Mouse (Mus musculus) cortical plate, adult 2 months (tissue): ENCODE measurements around the gene Mast4. TPM values are rescaled to one million over a fixed set of nuclear protein-coding genes. Genes with fewer than 3 reads are reported as not detected.
A peak's percentile ranks its signal among the peaks of the same experiment; 100 is the strongest.
"Not testable (repeated sequence)": the region's sequence is repeated elsewhere in the genome, so short reads cannot be mapped to it uniquely, and the experiment has no call there.

Experiments used
- H3K27ac ChIP-seq: fragments of 200-500 bp; 2 replicates; pipeline ENCODE4 v1.5.1; 2012; ENCODE audit warnings: low read length, control low read depth, inconsistent platforms; ENCODE audit not compliant: insufficient read depth
- H3K4me1 ChIP-seq: fragments of 200-500 bp; 2 replicates; pipeline ENCODE4 v1.6.1; 2011; ENCODE audit warnings: low read length; ENCODE audit not compliant: control insufficient read depth, insufficient read depth
- H3K4me3 ChIP-seq: fragments of 200-500 bp; 2 replicates; pipeline ENCODE4 v1.5.1; 2011; ENCODE audit warnings: mild to moderate bottlenecking, low read length, control low read depth; ENCODE audit not compliant: insufficient read depth
- CTCF ChIP-seq: fragments of 200-500 bp; IDR thresholded peaks from 2 replicates; pipeline ENCODE4 v1.5.1; 2011; ENCODE audit warnings: mild to moderate bottlenecking, control low read depth, low read length; ENCODE audit not compliant: insufficient read depth; ENCODE audit errors: extremely low read depth
- POLR2A ChIP-seq: fragments of 200-500 bp; IDR thresholded peaks from 2 replicates; pipeline ENCODE4 v1.6.1; 2011; ENCODE audit warnings: mild to moderate bottlenecking, low read length, control low read depth; ENCODE audit not compliant: insufficient read depth; ENCODE audit errors: extremely low read depth
- polyA plus RNA-seq: library from polyadenylated mRNA; depleted of rRNA; stranded (reverse); fragments of >200 nt; gene quantifications from 2 replicates; pipeline ENCODE4 v1.2.3, GENCODE M21; 2012

Mast4 gene
- polyA plus RNA-seq, 1 experiment = 19.6 TPM

- peaks cover 5% of the 10 kb centered on the region for H3K4me1 ChIP-seq
- no peak overlapping the region for H3K4me3 ChIP-seq
- TF ChIP-seq CTCF (no peak), POLR2A (no peak)
- no peak overlapping the region for H3K27ac ChIP-seq
These were observed 584.4 kb downstream of the Mast4 start for GRCm38 (mm10) chr13:102749891-102750290.

GRCm38 (mm10) chr13:102749194-102749593, 585.1 kb downstream of the Mast4 start:
- no peak for TF ChIP-seq POLR2A
- TF ChIP-seq CTCF = no peak
- H3K4me3 ChIP-seq = no peak overlapping the region
- no peak overlapping the region for H3K27ac ChIP-seq
- peaks cover 5% of the 10 kb centered on the region for H3K4me1 ChIP-seq

GRCm38 (mm10) chr13:102746803-102747561, 587.3 kb downstream of the Mast4 start:
- Histone ChIP-seq H3K27ac (no peak overlapping the region), H3K4me3 (no peak overlapping the region), H3K4me1 (peaks cover 5% of the 10 kb centered on the region)
- TF ChIP-seq CTCF (no peak), POLR2A (no peak)

- Histone ChIP-seq H3K4me3 (no peak overlapping the region), H3K27ac (no peak overlapping the region), H3K4me1 (peaks cover 5% of the 10 kb centered on the region)
- no peak for TF ChIP-seq CTCF
- no peak for TF ChIP-seq POLR2A
These were observed 588.5 kb downstream of the Mast4 start for GRCm38 (mm10) chr13:102745626-102746342.

GRCm38 (mm10) chr13:102745270-102745600, 589.1 kb downstream of the Mast4 start:
- Histone ChIP-seq H3K4me3 (no peak overlapping the region), H3K4me1 (peaks cover 5% of the 10 kb centered on the region), H3K27ac (0 out of 2 replicates have a peak overlapping the region, but pooled peaks have one; percentile 2)
- no peak for TF ChIP-seq POLR2A
- no peak for TF ChIP-seq CTCF

GRCm38 (mm10) chr13:102744481-102745269, 589.6 kb downstream of the Mast4 start:
- no peak overlapping the region for H3K4me3 ChIP-seq
- TF ChIP-seq POLR2A (no peak), CTCF (peak; percentile 84)
- peaks cover 5% of the 10 kb centered on the region for H3K4me1 ChIP-seq
- 0 out of 2 replicates have a peak overlapping the region, but pooled peaks have one; percentile 2 for H3K27ac ChIP-seq

- Histone ChIP-seq H3K27ac (no peak overlapping the region), H3K4me1 (no peaks in the 10 kb centered on the region), H3K4me3 (no peak overlapping the region)
- TF ChIP-seq POLR2A = no peak
- no peak for TF ChIP-seq CTCF
These were observed 594.4 kb downstream of the Mast4 start for GRCm38 (mm10) chr13:102739720-102740535.

GRCm38 (mm10) chr13:102737811-102738210, 596.5 kb downstream of the Mast4 start:
- TF ChIP-seq POLR2A (no peak), CTCF (no peak)
- no peaks in the 10 kb centered on the region for H3K4me1 ChIP-seq
- H3K27ac ChIP-seq = no peak overlapping the region
- H3K4me3 ChIP-seq = no peak overlapping the region

- H3K4me3 ChIP-seq = no peak overlapping the region
- H3K4me1 ChIP-seq = no peaks in the 10 kb centered on the region
- no peak overlapping the region for H3K27ac ChIP-seq
- TF ChIP-seq CTCF (no peak), POLR2A (no peak)
These were observed 601.2 kb downstream of the Mast4 start for GRCm38 (mm10) chr13:102733063-102733462.

GRCm38 (mm10) chr13:102728951-102729350, 605.3 kb downstream of the Mast4 start:
- not testable (repeated sequence) for H3K4me3 ChIP-seq, H3K27ac ChIP-seq, H3K4me1 ChIP-seq
